Mouse (Mus musculus) stomach, postnatal 0 days (tissue): ENCODE results near the gene Cstl1. TPM values are rescaled to one million over a fixed set of nuclear protein-coding genes. Genes with fewer than 3 reads are reported as not detected.

Source experiments
- ATAC-seq: fragments of 200-750 bp; cut with Nextera tagmentation; 2 replicates; pipeline ENCODE4 v1.8.0; 2017; ENCODE audit not compliant: low FRiP score, low TSS enrichment
- DNase-seq: peaks from one replicate; pipeline ENCODE4 v3.0.0-alpha.2; 2016; ENCODE audit warnings: low spot score
- H3K27ac ChIP-seq: fragments of 300-500 bp; sonication (generic); replicated peaks from 2 replicates; pipeline ENCODE4 v1.5.1; 2014; ENCODE audit warnings: mild to moderate bottlenecking, control low read depth
- H3K27me3 ChIP-seq: fragments of 300-500 bp; sonication (generic); 2 replicates; pipeline ENCODE4 v1.6.1; 2014; ENCODE audit warnings: low read length; ENCODE audit not compliant: control insufficient read depth, insufficient read depth
- H3K36me3 ChIP-seq: fragments of 300-500 bp; sonication (generic); 2 replicates; pipeline ENCODE4 v1.6.1; 2014; ENCODE audit warnings: low read length, mixed read lengths; ENCODE audit not compliant: control insufficient read depth, insufficient read depth
- H3K4me1 ChIP-seq: fragments of 300-500 bp; sonication (generic); replicated peaks from 2 replicates; pipeline ENCODE4 v1.6.1; 2014; ENCODE audit warnings: antibody characterized with exemption; ENCODE audit not compliant: control insufficient read depth, insufficient read depth
- H3K4me2 ChIP-seq: fragments of 300-500 bp; sonication (generic); replicated peaks from 2 replicates; pipeline ENCODE4 v1.6.1; 2014; ENCODE audit warnings: low read depth, mild to moderate bottlenecking, control low read depth, moderate library complexity
- H3K4me3 ChIP-seq: fragments of 300-500 bp; sonication (generic); 2 replicates; pipeline ENCODE4 v1.5.1; 2014; ENCODE audit warnings: low read depth, low read length, control low read depth
- H3K9ac ChIP-seq: fragments of 300-500 bp; sonication (generic); 2 replicates; pipeline ENCODE4 v1.6.1; 2014; ENCODE audit warnings: mild to moderate bottlenecking, low read length, control low read depth, mixed read lengths
- H3K9me3 ChIP-seq: fragments of 300-500 bp; sonication (generic); 2 replicates; pipeline ENCODE4 v1.6.1; 2016; ENCODE audit warnings: low read length; ENCODE audit not compliant: control insufficient read depth
- CTCF ChIP-seq: IDR thresholded peaks from 2 replicates; pipeline ENCODE4 v1.5.1; 2016; ENCODE audit warnings: antibody characterized with exemption, low read depth, mild to moderate bottlenecking, moderate library complexity
- EP300 ChIP-seq: optimal IDR thresholded peaks from 2 replicates; pipeline ENCODE3; 2016; ENCODE audit warnings: antibody characterized with exemption
- WGBS: fragments of 180-500 bp; shearing (Covaris S2); extraction: QIAGEN DNeasy Blood & Tissue Kit; methylation state at CpG from one replicate; pipeline ENCODE4 v1.1.7; 2014; 5-methylcytosine and 5-hydroxymethylcytosine counted together
- polyA plus RNA-seq: library from polyadenylated mRNA; unstranded; fragments of >200 nt; fragmentation: Nextera tagmentation; extraction: Ambion mirVana; gene quantifications from 2 replicates; pipeline ENCODE4 v1.2.1, GENCODE M21; 2015

Gene Cstl1
- polyA plus RNA-seq = not detected in 2 replicates

- ATAC-seq = no peak
Measured at GRCm38 (mm10) chr2:148750058-148750457, at the start of gene Cstl1. Cstl1 (plus strand) TSS chr2:148750358.

GRCm38 (mm10) chr2:148706409-148707201, 43.6 kb upstream of the Cstl1 start:
- 85% methylated on average over 15 of the region's 15 CpGs for WGBS
- ATAC-seq (0 out of 2 replicates have a peak, but pooled peaks have one; percentile 24), DNase-seq (no peak)
- H3K36me3 ChIP-seq = peaks cover 4% of the 10 kb centered on the region; the same call in 1 of the 2 replicates
- H3K9ac ChIP-seq = no peak overlapping the region
- no peak overlapping the region for H3K27ac ChIP-seq
- no peak overlapping the region for H3K4me3 ChIP-seq
- H3K27me3 ChIP-seq = no peaks in the 10 kb centered on the region
- H3K9me3 ChIP-seq = no peaks in the 10 kb centered on the region
- no peak for TF ChIP-seq EP300
- TF ChIP-seq CTCF = peak; percentile 72
- H3K4me2 ChIP-seq = no peak overlapping the region
- H3K4me1 ChIP-seq = no peaks in the 10 kb centered on the region

More at GRCm38 (mm10) chr2:148750058-148750457, at the start of gene Cstl1:
- WGBS = 80% methylated on average over 1 of the region's 1 CpGs
- TF ChIP-seq CTCF (no peak), EP300 (no peak)
- Histone ChIP-seq H3K4me2 (no peak within 1 kb of the TSS), H3K27me3 (no peaks in the 10 kb centered on the region), H3K36me3 (no peaks in the 10 kb centered on the region), H3K4me3 (no peak within 1 kb of the TSS), H3K27ac (no peak within 1 kb of the TSS), H3K9me3 (no peaks in the 10 kb centered on the region), H3K9ac (no peak within 1 kb of the TSS), H3K4me1 (no peaks in the 10 kb centered on the region)
- no peak for DNase-seq

GRCm38 (mm10) chr2:148707202-148707530, 43.0 kb upstream of the Cstl1 start:
- Histone ChIP-seq H3K36me3 (peaks cover 4% of the 10 kb centered on the region; the same call in 1 of the 2 replicates), H3K27me3 (no peaks in the 10 kb centered on the region), H3K4me3 (no peak overlapping the region), H3K4me2 (no peak overlapping the region), H3K27ac (no peak overlapping the region), H3K9me3 (no peaks in the 10 kb centered on the region), H3K9ac (no peak overlapping the region), H3K4me1 (no peaks in the 10 kb centered on the region)
- ATAC-seq (no peak), DNase-seq (no peak)
- TF ChIP-seq CTCF (no peak), EP300 (no peak)
- 82% methylated on average over 6 of the region's 6 CpGs for WGBS

GRCm38 (mm10) chr2:148712326-148712725, 37.8 kb upstream of the Cstl1 start:
- Histone ChIP-seq H3K4me2 (no peak overlapping the region), H3K27me3 (no peaks in the 10 kb centered on the region), H3K4me1 (no peaks in the 10 kb centered on the region), H3K4me3 (no peak overlapping the region), H3K27ac (no peak overlapping the region), H3K9ac (no peak overlapping the region), H3K9me3 (no peaks in the 10 kb centered on the region), H3K36me3 (no peaks in the 10 kb centered on the region; the same call in 1 of the 2 replicates)
- DNase-seq = no peak
- 74% methylated on average over 3 of the region's 3 CpGs for WGBS
- TF ChIP-seq CTCF (no peak), EP300 (no peak)
- no peak for ATAC-seq

- TF ChIP-seq CTCF = no peak
- TF ChIP-seq EP300 = no peak
- WGBS = 60% methylated on average over 2 of the region's 2 CpGs
- ATAC-seq (no peak), DNase-seq (no peak)
- Histone ChIP-seq H3K4me2 (no peak overlapping the region), H3K27me3 (no peaks in the 10 kb centered on the region), H3K27ac (no peak overlapping the region), H3K36me3 (no peaks in the 10 kb centered on the region), H3K9me3 (no peaks in the 10 kb centered on the region), H3K4me1 (no peaks in the 10 kb centered on the region), H3K4me3 (no peak overlapping the region), H3K9ac (no peak overlapping the region)
Measured at GRCm38 (mm10) chr2:148717072-148717471, 33.1 kb upstream of the Cstl1 start.

- 52% methylated on average over 2 of the region's 2 CpGs for WGBS
- H3K27me3 ChIP-seq = no peaks in the 10 kb centered on the region
- no peak overlapping the region for H3K9ac ChIP-seq
- H3K27ac ChIP-seq = no peak overlapping the region
- ATAC-seq (no peak), DNase-seq (no peak)
- no peaks in the 10 kb centered on the region for H3K36me3 ChIP-seq
- no peak for TF ChIP-seq CTCF
- TF ChIP-seq EP300 = no peak
- H3K9me3 ChIP-seq = no peaks in the 10 kb centered on the region
- no peak overlapping the region for H3K4me3 ChIP-seq
- H3K4me2 ChIP-seq = no peak overlapping the region
- no peaks in the 10 kb centered on the region for H3K4me1 ChIP-seq
Measured at GRCm38 (mm10) chr2:148719271-148719995, 30.7 kb upstream of the Cstl1 start.
